Mouse (Mus musculus) heart, postnatal 0 days (tissue): ENCODE data around the gene Tarbp2.

Experiments
- CTCF ChIP-seq: IDR thresholded peaks from 2 replicates; pipeline ENCODE4 v1.5.1; 2016; ENCODE audit warnings: antibody characterized with exemption, control low read depth, low read depth
- EP300 ChIP-seq: IDR thresholded peaks from 2 replicates; pipeline ENCODE4 v1.6.1; 2016; ENCODE audit warnings: antibody characterized with exemption, low read depth

DNA sequence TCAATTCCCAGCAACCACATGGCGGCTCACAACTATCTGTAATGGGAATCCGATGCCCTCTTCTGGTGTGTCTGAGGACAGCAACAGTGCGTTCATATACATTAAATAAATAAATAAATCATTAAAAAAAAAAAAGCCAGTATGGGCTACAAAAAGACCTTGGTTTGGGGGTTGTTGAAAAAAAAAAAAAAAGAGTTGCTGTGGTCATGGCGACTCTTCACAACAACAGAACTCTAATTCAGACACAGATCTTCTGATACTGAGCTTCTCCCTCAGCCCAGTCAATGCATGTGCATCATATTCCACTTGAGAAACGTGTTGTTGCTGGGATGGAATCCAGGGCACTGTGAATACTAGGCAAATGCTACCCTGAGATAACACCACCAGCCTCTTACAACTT lies 34.6 kb downstream of the Tarbp2 start:
- no peak for TF ChIP-seq CTCF
- no peak for TF ChIP-seq EP300
